Mouse (Mus musculus) brown adipose tissue, adult 24 weeks (tissue): ENCODE results near the gene Stk4. TPM values are rescaled to one million over a fixed set of nuclear protein-coding genes. Genes with fewer than 3 reads are reported as not detected.

Experiments used
- H3K27ac ChIP-seq: fragments of 200-500 bp; replicated peaks from 2 replicates; pipeline ENCODE4 v1.5.1; 2012; ENCODE audit warnings: low read depth, mild to moderate bottlenecking, low read length
- H3K4me1 ChIP-seq: fragments of 200-500 bp; 2 replicates; pipeline ENCODE4 v1.6.1; 2012; ENCODE audit warnings: low read length, mixed read lengths; ENCODE audit not compliant: control insufficient read depth, insufficient read depth, insufficient read length
- H3K4me3 ChIP-seq: fragments of 200-500 bp; 2 replicates; pipeline ENCODE4 v1.5.1; 2012; ENCODE audit warnings: low read depth, mild to moderate bottlenecking, low read length, moderate library complexity; ENCODE audit not compliant: insufficient read depth
- polyA plus RNA-seq: library from polyadenylated mRNA; stranded (reverse); fragments of >200 nt; gene quantifications from 2 replicates; pipeline ENCODE4 v1.2.4, GENCODE M21; 2012; ENCODE audit not compliant: missing spikeins, insufficient read depth, insufficient read length

Stk4 gene
- polyA plus RNA-seq, 1 experiment = 16.8 TPM

DNA sequence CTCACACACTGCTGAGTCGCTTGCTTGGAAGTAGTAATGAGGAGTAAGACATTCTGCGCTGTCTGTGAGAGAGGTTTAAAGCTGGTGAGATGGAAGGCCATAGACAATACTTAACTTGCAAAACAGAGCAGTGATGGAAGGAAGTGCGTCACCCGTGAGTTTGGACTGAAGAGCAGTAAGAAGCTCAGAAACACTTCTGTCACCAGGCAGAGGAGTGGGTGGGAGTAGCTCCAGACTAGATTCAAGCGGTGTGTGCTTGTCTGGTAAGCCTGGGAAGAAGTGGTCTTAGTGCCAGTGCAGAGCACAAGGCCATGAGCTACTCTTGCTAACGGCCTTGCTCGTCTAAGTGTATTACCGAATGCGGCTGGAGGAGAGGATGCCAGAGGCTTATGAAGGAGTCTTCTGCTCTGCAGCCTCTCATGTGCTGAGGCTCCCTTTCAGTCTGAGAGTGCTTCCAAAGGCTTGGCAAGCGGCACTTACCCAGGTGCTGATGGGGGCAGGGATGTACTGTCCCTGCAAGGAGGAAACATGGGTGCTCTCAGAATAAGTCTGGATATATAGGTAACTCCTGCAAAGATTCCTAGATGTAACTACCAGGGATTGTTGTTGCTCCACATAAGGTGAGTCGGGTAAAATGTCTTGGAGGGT, 28.6 kb downstream of the Stk4 start:
- H3K4me1 ChIP-seq = no peaks in the 10 kb centered on the region
- no peak overlapping the region for H3K27ac ChIP-seq
- H3K4me3 ChIP-seq = no peak overlapping the region

DNA sequence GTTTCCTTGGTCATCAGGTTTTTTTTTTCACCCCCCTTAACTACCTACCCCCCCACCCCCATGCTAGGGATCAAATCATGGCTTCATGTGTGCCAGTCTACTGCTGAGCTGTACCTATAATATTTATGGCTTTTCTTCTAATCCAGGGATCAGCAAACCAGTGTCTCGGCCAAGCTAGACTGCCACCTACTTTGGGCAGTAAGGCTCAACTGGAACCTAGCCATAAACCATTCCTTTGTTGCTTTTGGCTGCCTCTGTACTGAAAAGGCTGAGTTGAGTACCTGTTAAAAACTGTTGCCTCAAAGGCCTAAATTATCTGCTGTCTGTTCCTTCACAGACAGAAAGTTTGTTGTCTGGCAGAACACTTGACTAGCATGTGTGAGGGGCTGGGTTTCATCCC, 31.8 kb downstream of the Stk4 start:
- Histone ChIP-seq H3K27ac (no peak overlapping the region), H3K4me1 (no peaks in the 10 kb centered on the region), H3K4me3 (no peak overlapping the region)

DNA sequence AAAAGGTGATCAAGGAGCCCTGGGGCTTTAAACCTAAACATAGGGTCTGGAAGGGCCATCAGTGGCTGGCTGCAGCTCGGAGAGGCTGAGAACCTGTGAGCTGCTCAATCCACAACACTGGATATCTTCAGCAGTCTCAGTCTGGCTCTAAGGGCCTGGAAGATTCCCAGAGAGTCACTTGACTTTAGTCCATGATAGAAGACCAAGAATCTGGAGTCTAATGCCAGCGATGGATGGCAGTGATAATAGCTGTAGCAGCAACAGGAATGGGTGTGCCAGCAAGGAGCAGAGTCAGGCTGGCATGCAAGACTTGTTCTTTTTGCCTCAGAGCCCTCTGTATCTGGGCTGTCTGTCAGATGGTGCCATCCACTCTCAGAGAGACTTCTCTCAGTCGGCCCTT, 32.2 kb downstream of the Stk4 start:
- no peak overlapping the region for H3K27ac ChIP-seq
- H3K4me3 ChIP-seq = no peak overlapping the region
- H3K4me1 ChIP-seq = no peaks in the 10 kb centered on the region

DNA sequence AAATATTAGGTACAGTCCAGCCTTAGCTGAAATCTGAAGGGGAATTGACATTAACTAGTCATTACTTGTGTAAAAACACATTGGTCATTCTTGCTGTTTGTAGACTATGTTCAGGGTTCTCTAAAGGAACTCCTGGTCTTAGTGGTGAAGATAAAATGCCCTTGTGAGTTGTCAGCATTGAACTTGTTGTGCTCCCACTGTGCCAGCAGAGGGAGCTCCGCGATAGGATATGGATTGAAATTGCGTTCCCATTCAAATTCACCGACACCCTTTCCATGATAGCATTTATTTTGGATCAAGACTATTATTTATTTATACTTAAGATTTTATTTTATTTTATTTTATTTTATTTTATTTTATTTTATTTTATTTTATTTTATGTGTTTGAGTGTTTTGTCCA, 33.4 kb downstream of the Stk4 start:
- H3K4me3 ChIP-seq = no peak overlapping the region
- H3K27ac ChIP-seq = no peak overlapping the region
- no peaks in the 10 kb centered on the region for H3K4me1 ChIP-seq

DNA sequence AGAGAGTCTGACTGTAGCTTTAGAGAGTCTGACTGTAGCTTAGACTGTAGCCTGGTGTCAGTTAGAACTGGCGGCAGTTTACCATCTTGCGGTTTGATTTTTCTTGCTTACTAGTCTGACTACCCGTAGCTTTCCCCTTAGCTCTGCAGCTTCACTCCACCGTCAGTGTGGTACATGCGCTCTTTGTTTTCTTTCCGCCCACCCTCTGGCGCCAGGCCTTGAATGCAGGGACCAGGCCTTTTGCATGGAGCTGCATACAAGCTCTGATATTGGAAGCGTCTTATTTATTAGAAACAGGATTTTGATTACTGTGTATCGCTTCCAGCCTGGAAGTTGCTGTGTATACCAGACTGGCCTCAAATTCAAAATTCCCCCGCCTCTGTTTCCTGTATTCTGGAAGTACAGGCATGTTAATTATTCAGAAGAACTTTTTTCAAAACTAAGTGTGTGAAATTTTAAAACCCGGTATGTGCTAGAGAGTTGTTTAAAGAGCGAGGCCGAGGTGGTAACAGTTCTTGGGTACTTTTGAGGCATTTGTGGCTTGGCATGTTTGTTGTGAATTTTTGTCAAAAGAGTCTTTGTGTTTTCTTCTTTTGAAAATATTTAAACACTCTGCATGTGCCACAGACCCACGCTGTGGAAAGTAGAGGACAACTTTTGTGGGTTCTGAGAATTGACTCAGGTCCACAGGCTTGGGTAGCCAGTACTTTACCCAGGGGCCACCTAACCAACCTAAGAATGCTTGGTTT, 36.3 kb downstream of the Stk4 start:
- H3K27ac ChIP-seq = no peak overlapping the region
- H3K4me3 ChIP-seq = no peak overlapping the region
- no peaks in the 10 kb centered on the region for H3K4me1 ChIP-seq

DNA sequence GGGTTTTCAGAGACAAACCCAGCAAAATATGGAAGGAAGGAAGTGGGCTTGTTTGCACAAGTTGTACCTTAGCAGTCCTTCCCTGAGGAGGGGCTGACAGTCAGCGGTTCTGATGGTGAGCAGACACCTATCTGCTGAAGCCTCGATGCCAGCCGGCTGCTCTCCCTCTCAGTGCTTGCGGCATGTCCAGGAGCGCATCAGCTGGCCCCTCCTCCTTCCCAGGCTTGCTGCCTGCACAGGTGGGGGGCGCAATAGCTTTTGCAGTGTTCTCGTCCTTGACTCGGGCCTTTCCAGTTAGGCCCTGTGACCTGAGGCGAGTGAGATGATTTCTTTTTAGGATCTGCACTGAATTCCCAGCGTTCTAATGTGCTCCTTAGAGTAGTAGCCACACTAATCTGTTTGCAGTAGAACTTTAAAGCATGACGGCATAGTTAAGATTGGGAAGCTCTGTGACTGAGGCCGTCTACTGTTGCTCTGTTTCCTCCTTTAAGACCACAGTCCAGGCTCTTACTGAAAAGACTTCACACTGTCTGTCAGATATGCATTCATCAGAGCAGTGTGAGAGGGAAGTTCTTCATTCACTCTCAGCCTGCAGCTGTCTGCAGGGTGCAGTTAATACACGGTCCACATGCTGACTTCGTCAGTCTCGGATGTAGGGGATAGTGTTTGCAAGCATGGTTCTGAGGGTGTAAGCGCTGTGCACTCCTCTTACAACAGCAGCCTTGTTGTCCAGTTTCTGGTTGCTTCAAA, 37.2 kb downstream of the Stk4 start:
- no peak overlapping the region for H3K4me3 ChIP-seq
- H3K27ac ChIP-seq = no peak overlapping the region
- H3K4me1 ChIP-seq = no peaks in the 10 kb centered on the region

DNA sequence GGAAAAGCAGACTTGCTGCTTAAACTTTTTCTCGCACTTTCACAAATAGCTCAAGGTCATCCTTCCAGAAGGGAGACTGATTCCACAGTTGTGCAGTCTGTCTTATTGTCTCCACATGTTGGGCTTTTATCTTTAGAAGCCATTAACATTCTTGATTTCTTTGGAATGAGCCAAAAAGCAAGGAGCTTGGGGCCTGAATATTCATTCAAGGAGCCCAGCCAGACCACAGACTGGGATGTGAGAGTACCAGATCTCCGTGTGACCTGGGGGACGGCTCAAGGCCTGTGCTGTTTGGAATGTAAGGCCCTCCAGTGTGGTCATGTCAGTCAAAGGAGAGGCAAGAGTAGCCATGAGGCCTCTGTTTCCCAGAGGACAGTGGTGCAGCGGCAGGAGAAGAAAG, 38.4 kb downstream of the Stk4 start:
- no peak overlapping the region for H3K27ac ChIP-seq

DNA sequence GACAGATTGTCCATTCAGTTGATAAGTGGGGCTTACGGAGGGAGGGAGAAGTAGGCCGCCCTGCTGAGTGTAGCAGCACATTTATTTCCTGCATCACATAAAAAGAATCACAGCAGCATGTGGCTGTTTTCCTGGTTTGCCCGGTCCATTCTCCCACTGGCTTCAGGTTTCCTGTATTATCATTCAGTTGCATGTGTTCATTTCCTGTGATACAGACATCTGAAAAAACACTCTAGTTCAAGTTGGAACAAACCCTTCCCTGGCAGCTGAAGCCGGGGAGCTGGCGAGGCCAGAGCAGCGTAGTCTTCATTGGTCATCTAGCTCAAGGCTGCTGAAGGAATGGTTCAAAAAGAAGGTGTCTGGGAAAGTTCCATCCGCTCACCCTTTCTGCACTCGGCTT, 41.4 kb downstream of the Stk4 start:
- Histone ChIP-seq H3K4me1 (no peaks in the 10 kb centered on the region), H3K27ac (no peak overlapping the region), H3K4me3 (no peak overlapping the region)

More for the DNA sequence above, 38.4 kb downstream of the Stk4 start:
- Histone ChIP-seq H3K4me1 (no peaks in the 10 kb centered on the region), H3K4me3 (no peak overlapping the region)

DNA sequence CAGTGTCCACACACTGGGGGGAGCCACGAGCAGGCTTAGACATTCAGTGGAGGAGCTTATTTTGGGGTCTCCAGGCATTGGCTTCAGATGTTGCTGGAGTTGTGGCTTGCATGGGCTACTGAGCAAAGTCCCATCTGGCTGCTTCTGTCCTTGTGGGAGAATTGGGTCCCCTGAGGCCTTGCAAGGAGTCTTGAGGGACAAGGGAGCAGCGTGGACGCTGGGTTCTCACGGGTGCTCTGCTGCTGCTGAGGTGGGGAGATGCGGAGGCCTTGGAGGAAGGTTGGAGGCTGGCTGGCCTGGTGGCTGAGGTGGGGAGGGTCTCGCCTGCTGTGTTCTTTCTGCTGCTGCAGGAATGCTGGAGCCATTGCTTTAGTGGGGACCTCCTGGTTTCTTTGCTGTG, 43.9 kb downstream of the Stk4 start:
- Histone ChIP-seq H3K4me3 (no peak overlapping the region), H3K27ac (no peak overlapping the region), H3K4me1 (no peaks in the 10 kb centered on the region)

DNA sequence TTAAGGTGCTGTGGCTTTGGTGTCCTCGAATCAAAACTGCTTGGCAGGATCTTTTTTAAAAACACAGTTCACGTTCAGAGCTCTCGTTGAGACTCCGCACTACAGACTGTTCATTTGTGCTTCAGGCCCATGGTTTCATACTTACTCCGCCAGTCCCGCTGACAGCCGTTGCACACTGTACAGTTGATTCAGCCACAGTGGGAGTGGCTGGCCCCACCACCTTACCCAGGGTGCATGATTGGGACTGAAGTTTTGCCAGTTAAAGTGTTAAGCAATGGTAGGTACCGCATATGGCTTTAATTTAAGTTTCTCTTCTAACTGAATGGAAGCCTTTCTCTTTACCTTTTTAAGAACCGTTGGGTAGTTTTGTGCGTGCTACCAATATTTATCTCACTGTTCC, 45.4 kb downstream of the Stk4 start:
- no peak overlapping the region for H3K27ac ChIP-seq
- H3K4me1 ChIP-seq = no peaks in the 10 kb centered on the region

DNA sequence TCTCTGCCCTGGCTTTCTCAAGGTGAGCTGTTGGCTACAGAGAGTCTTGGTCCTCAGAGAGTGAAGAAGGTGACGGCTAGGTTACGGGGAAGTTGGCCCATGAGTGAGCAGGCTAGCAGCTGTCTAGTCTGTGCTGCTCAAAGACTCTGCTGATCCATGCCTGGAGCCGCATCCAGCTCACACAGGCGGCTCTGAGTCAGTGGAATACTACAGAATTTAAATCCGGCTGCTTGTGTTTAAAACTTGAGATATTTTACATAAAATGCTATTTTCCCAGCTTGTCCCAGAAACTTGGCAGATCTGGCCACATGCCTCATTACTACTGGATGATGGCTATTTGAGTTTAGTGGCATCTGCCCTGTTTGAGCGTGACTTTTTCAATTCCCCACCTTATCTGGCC, 49.4 kb downstream of the Stk4 start:
- H3K4me3 ChIP-seq = no peak overlapping the region
- H3K4me1 ChIP-seq = no peaks in the 10 kb centered on the region
- H3K27ac ChIP-seq = no peak overlapping the region

More for the DNA sequence above, 45.4 kb downstream of the Stk4 start:
- H3K4me3 ChIP-seq = no peak overlapping the region

DNA sequence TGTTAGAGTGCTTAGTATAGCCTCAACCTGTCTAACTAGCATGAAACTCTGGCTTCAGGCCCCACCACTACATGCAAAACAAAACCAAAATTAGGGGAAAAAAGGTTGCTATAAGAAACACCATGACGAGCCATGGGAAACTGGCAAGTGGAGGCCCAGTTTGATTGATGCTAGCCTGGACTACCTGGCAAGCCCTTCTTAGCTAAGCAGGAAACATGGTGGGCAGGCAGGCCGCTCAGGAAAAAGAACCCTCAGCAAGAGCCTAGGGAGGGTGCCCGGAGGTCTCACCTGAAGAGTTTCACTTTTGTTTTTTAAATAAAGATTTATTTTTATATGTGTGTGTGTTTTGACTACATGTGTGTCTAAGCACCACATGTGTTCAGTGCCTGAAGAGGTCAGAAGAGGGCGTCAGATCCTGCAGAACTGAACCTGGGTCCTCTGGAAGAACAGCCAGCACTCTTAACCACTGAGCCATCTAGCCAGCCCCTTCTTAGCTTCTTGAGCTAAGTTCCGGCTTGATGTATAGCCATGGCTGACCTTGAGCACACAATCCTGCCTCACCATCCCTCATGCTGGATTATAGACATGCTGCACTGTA, 53.1 kb downstream of the Stk4 start:
- Histone ChIP-seq H3K4me3 (no peak overlapping the region), H3K4me1 (no peaks in the 10 kb centered on the region), H3K27ac (no peak overlapping the region)

DNA sequence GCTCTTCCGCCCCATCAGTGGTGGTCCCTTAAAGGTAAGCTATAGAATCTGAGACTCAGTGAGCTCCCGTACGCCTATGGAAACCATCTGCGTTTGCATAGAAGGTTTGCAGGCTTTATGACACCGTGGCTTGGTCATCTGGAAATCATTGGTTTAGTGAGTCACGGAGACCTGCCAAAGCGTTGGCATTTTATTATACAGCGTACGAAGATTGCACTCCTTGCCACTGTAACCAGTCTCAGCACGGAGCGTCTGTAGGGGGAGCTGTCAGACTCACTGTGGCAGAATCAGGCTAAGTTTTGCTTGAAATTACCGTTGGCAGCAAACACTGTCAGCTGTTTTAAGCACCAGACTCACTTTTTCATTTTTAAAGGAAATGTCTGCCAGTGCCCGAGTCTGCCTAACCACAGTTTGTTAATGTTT, 56.4 kb downstream of the Stk4 start:
- Histone ChIP-seq H3K27ac (no peak overlapping the region), H3K4me1 (no peaks in the 10 kb centered on the region)

DNA sequence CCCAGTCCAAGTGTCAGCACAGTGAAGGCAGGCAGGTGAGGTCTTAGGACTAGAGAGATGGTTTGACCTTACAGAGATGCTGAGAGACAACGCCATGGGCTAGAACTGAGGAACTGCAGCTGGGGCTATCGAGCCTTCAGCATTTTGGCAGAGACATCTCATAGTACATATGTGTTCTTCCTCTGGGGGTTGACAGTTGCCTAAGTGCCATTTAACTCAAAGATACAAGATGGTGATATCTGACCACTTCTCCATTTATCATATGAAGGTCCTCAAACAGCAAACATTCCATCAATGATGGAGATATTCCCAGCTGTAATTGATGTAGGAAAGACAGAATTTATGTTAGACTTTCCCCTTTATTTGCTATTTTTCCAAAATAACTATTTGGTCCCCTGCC, 57.2 kb downstream of the Stk4 start:
- Histone ChIP-seq H3K4me3 (no peak overlapping the region), H3K4me1 (no peaks in the 10 kb centered on the region), H3K27ac (no peak overlapping the region)

More for the DNA sequence above, 56.4 kb downstream of the Stk4 start:
- no peak overlapping the region for H3K4me3 ChIP-seq
